Mouse (Mus musculus): ENCODE data around the gene Vmn1r212. TPM values are rescaled to one million over a fixed set of nuclear protein-coding genes. Genes with fewer than 3 reads are reported as not detected.

The Vmn1r212 gene
- not detected in 2 replicates for polyA plus RNA-seq (2012; rRNA removed; ENCODE audit: low replicate concordance)

DNA sequence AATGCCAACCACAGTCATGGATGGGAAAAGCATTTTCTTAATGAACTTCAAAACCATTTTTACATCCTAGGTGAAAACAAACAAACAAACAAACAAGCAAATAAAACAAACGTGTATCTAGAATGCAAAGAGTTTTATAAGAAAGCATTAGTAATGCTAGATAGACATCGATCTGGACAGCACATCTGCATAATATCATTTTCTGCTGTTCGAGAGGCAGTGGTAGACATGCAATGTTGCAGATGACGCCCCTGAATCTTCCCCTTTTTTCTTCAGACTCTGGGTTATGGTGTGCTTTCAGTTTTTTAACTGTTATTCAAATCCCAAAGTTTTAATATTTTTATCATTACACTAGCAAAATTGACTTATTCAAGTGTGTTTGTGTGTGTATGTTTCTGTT is at the start of gene Vmn1r212:
TSS of gene Vmn1r212 (minus strand) at position 101 of the 400 bp plus-strand sequence.

DNA sequence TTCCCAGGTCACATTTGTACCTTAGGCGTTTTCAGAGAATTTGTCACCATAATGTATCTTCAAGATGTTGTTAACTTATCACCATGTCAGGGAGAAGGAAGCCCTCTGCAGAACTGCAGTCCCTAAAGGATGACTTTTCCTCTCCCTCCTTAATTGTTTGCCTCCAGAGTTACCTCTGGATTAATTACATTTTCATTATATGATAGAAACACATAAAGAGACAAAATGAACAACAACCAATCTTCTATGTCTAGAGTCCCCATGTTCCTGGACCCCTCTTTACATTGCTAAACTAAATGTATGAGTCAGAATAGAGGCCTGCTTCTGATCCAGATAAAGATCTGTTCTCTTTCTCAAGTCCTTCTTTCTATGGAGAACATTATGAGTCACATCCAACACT is 26.5 kb downstream of the Vmn1r212 start, which contains the start of gene Vmn1r211:
TSS of gene Vmn1r211 (minus strand) at position 101 of the 400 bp plus-strand sequence.

Other genes starting within 250 kb of the Vmn1r212 start
- not detected in 2 replicates for gene Vmn1r207-ps, start 154.6 kb downstream of the Vmn1r212 start, polyA plus RNA-seq (2012; rRNA removed; ENCODE audit: low replicate concordance)
- not detected in 2 replicates for gene Vmn1r208, start 106.8 kb downstream of the Vmn1r212 start, polyA plus RNA-seq (2012; rRNA removed; ENCODE audit: low replicate concordance)
- not detected in 2 replicates for gene Vmn1r209, start 74.5 kb downstream of the Vmn1r212 start, polyA plus RNA-seq (2012; rRNA removed; ENCODE audit: low replicate concordance)
- gene Vmn1r210, start 52.9 kb downstream of the Vmn1r212 start, polyA plus RNA-seq (2012; rRNA removed; ENCODE audit: low replicate concordance) = not detected in 2 replicates
- gene Vmn1r211, start 26.6 kb downstream of the Vmn1r212 start, polyA plus RNA-seq (2012; rRNA removed; ENCODE audit: low replicate concordance) = not detected in 2 replicates
- gene Vmn1r213, start 123.5 kb upstream of the Vmn1r212 start, polyA plus RNA-seq (2012; rRNA removed; ENCODE audit: low replicate concordance) = not detected in 2 replicates
- not detected in 2 replicates for gene Vmn1r214, start 146.2 kb upstream of the Vmn1r212 start, polyA plus RNA-seq (2012; rRNA removed; ENCODE audit: low replicate concordance)
- not detected in 2 replicates for gene Vmn1r215, start 183.8 kb upstream of the Vmn1r212 start, polyA plus RNA-seq (2012; rRNA removed; ENCODE audit: low replicate concordance)
- gene Vmn1r217, start 234.0 kb upstream of the Vmn1r212 start, polyA plus RNA-seq (2012; rRNA removed; ENCODE audit: low replicate concordance) = not detected in 2 replicates
- not detected in 2 replicates for gene Vmn1r218, start 248.9 kb upstream of the Vmn1r212 start, polyA plus RNA-seq (2012; rRNA removed; ENCODE audit: low replicate concordance)

Data from mammary gland, adult 2 months (tissue).